Mouse (Mus musculus): ENCODE results near the gene Ppa2. TPM values are rescaled to one million over a fixed set of nuclear protein-coding genes. Genes with fewer than 3 reads are reported as not detected.

The Ppa2 gene
- polyA plus RNA-seq, 1 experiment from 2014 or later = 95.6 TPM

- no peak overlapping the region for H3K9ac ChIP-seq
- no peak overlapping the region for H3K27ac ChIP-seq
- 0 out of 2 replicates have a peak, but pooled peaks cover 3% of the 10 kb centered on the region for H3K4me1 ChIP-seq
- H3K27me3 ChIP-seq (replicated peaks) = no peaks in the 10 kb centered on the region
- H3K4me3 ChIP-seq (replicated peaks) = no peak overlapping the region
- no peak overlapping the region for H3K4me2 ChIP-seq
- 40% methylated on average over 6 of the region's 6 CpGs for WGBS
- ATAC-seq (ENCODE audit: insufficient read depth, low FRiP score, low read depth) = no peak
- H3K9me3 ChIP-seq = no peaks in the 10 kb centered on the region
- H3K36me3 ChIP-seq = no peaks in the 10 kb centered on the region
These were observed 4.6 kb downstream of the Ppa2 start for GRCm38 (mm10) chr3:133314475-133314874.

DNA sequence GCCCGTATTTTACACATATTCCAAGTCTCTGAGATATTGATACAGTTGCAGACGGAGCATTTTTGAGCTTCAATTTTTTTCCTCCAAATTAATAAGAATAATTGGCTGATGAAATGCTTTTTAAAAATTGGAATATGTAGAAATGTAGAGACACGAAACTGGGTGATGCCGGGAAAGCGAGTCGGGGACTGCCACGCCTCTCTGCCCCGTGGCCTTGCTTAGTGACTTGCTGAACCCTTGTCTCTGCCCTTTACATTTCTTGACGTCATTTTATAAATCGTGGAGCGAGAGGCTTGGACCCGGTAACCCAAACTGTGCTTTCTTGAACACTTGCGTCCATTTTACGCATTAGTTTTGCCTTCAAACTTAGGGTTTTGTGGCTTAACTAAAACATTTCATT lies 5.1 kb downstream of the Ppa2 start:
- Histone ChIP-seq H3K27ac (no peak overlapping the region), H3K4me1 (no peaks in the 10 kb centered on the region), H3K9ac (no peak overlapping the region), H3K9me3 (no peaks in the 10 kb centered on the region), H3K4me3 (replicated peaks) (no peak overlapping the region), H3K36me3 (no peaks in the 10 kb centered on the region), H3K27me3 (replicated peaks) (no peaks in the 10 kb centered on the region), H3K4me2 (no peak overlapping the region)
- no peak for ATAC-seq (ENCODE audit: insufficient read depth, low FRiP score, low read depth)
- WGBS = 94% methylated on average over 14 of the region's 14 CpGs

- H3K4me2 ChIP-seq = no peak overlapping the region
- no peak overlapping the region for H3K27ac ChIP-seq
- H3K9ac ChIP-seq = no peak overlapping the region
- WGBS = 88% methylated on average over 8 of the region's 8 CpGs
- no peak overlapping the region for H3K4me3 ChIP-seq (replicated peaks)
- H3K36me3 ChIP-seq = no peaks in the 10 kb centered on the region
- ATAC-seq (ENCODE audit: insufficient read depth, low FRiP score, low read depth) = no peak
- no peaks in the 10 kb centered on the region for H3K27me3 ChIP-seq (replicated peaks)
- H3K4me1 ChIP-seq = no peaks in the 10 kb centered on the region
- no peaks in the 10 kb centered on the region for H3K9me3 ChIP-seq
These were observed 5.7 kb downstream of the Ppa2 start for GRCm38 (mm10) chr3:133315647-133316046.

- Histone ChIP-seq H3K27me3 (replicated peaks) (no peaks in the 10 kb centered on the region), H3K9ac (no peak overlapping the region), H3K27ac (no peak overlapping the region), H3K36me3 (no peaks in the 10 kb centered on the region), H3K4me3 (replicated peaks) (no peak overlapping the region), H3K4me1 (no peaks in the 10 kb centered on the region), H3K4me2 (no peak overlapping the region), H3K9me3 (no peaks in the 10 kb centered on the region)
- WGBS = 92% methylated on average over 4 of the region's 4 CpGs
- no peak for ATAC-seq (ENCODE audit: insufficient read depth, low FRiP score, low read depth)
These were observed 7.9 kb downstream of the Ppa2 start for GRCm38 (mm10) chr3:133317845-133318244.

DNA sequence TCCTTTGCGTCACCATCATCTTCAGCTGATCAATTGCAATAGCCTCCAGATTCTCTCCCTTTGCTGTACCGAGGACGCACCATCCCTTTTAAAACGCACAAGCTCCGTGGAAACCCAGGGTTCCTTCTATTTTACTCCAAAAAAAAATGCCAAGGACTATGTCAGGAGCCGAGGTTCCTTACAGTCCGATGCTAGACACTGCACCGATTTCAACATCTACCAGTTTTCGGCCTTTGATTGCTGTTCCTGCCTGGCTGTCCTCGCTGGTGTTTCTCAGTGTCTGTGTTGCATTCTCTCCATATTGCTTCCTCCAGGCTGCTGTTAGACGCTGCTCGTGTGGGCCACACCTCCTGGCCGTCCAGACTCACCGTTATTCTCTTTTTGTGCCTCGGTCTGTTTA lies 8.7 kb downstream of the Ppa2 start:
- 54% methylated on average over 15 of the region's 15 CpGs for WGBS
- H3K9me3 ChIP-seq = no peaks in the 10 kb centered on the region

GRCm38 (mm10) chr3:133319795-133320194 lies 9.9 kb downstream of the Ppa2 start:
- no peaks in the 10 kb centered on the region for H3K4me1 ChIP-seq
- 82% methylated on average over 7 of the region's 7 CpGs for WGBS
- H3K27ac ChIP-seq = no peak overlapping the region
- H3K36me3 ChIP-seq = no peaks in the 10 kb centered on the region
- ATAC-seq (ENCODE audit: insufficient read depth, low FRiP score, low read depth) = no peak
- H3K9ac ChIP-seq = no peak overlapping the region
- H3K4me2 ChIP-seq = no peak overlapping the region
- H3K9me3 ChIP-seq = no peaks in the 10 kb centered on the region
- no peak overlapping the region for H3K4me3 ChIP-seq (replicated peaks)
- H3K27me3 ChIP-seq (replicated peaks) = no peaks in the 10 kb centered on the region

More for the DNA sequence above, 8.7 kb downstream of the Ppa2 start:
- no peaks in the 10 kb centered on the region for H3K36me3 ChIP-seq
- H3K4me1 ChIP-seq = no peaks in the 10 kb centered on the region
- no peak overlapping the region for H3K27ac ChIP-seq
- H3K4me2 ChIP-seq = no peak overlapping the region
- no peak overlapping the region for H3K4me3 ChIP-seq (replicated peaks)
- no peaks in the 10 kb centered on the region for H3K27me3 ChIP-seq (replicated peaks)
- no peak for ATAC-seq (ENCODE audit: insufficient read depth, low FRiP score, low read depth)
- H3K9ac ChIP-seq = no peak overlapping the region

DNA sequence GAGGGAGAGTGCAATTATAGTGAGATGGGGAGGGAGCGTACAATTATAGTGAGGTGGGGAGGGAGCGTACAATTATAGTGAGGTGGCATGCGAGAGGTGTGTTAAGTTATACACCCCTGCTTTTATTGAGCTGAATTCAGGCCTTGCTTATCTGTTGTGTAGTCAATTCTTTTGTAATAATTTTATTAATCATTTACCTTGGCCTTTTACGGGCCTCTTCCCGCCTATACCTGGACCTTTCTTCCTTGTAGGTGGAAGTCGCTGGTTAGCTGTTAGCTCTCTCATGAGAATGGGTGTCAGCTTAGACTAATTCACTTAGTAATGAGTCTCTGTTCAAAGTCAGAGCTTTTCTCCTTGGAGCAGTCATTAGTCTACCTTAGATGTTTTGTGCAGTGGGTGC lies 10.4 kb downstream of the Ppa2 start:
- Histone ChIP-seq H3K27me3 (replicated peaks) (no peaks in the 10 kb centered on the region), H3K4me3 (replicated peaks) (no peak overlapping the region), H3K4me1 (no peaks in the 10 kb centered on the region), H3K9ac (no peak overlapping the region), H3K9me3 (no peaks in the 10 kb centered on the region), H3K27ac (no peak overlapping the region), H3K36me3 (no peaks in the 10 kb centered on the region), H3K4me2 (no peak overlapping the region)
- WGBS = 79% methylated on average over 6 of the region's 6 CpGs
- ATAC-seq (ENCODE audit: insufficient read depth, low FRiP score, low read depth) = peak; percentile 60; the same call in 1 of the 2 replicates

DNA sequence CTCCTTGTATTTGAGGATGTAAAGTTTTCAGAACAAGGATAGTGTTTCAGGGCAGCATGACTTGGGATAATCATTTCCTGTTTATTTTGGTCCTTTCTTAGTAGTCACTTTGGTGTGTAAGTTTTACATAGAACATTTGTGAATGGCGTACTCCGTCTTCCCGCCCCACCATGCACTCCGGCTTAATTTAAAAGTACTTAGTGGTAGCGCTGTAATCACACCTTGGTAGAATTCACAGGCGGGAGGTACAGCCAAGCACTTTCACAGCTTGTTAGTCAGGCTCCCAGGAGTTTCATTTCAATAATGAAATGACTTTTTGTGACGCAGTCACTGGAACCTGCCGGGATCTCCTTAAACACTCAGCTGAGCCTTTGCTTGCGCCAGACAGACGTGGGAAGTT lies 12.0 kb downstream of the Ppa2 start:
- Histone ChIP-seq H3K9ac (no peak overlapping the region), H3K27me3 (replicated peaks) (no peaks in the 10 kb centered on the region), H3K4me1 (no peaks in the 10 kb centered on the region), H3K27ac (no peak overlapping the region), H3K36me3 (no peaks in the 10 kb centered on the region), H3K4me2 (no peak overlapping the region), H3K4me3 (replicated peaks) (no peak overlapping the region), H3K9me3 (no peaks in the 10 kb centered on the region)
- 89% methylated on average over 10 of the region's 10 CpGs for WGBS
- no peak for ATAC-seq (ENCODE audit: insufficient read depth, low FRiP score, low read depth)

DNA sequence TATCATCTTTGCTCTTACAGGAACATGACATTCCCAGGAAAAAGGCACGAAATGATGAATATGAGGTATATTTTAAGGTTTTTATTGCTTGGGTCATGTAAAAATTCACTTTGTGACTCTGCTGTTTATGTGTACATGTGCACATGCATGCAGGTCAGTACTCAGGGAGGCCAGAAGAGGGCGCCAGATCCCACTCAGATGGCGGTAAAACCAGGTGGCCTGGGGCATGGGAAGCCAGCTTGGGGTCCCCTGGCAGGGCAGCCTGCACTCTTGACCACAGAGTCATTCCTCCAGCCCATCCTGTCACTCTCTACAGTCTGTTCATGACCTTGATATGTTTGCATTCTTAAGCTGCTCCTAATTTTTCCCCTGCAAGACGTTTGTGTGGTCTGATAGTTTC lies 12.6 kb downstream of the Ppa2 start:
- H3K36me3 ChIP-seq = no peaks in the 10 kb centered on the region
- H3K9me3 ChIP-seq = no peaks in the 10 kb centered on the region
- H3K27me3 ChIP-seq (replicated peaks) = no peaks in the 10 kb centered on the region
- H3K9ac ChIP-seq = no peak overlapping the region
- WGBS = 73% methylated on average over 4 of the region's 4 CpGs
- no peak overlapping the region for H3K4me3 ChIP-seq (replicated peaks)
- H3K4me1 ChIP-seq = no peaks in the 10 kb centered on the region
- no peak overlapping the region for H3K4me2 ChIP-seq
- no peak for ATAC-seq (ENCODE audit: insufficient read depth, low FRiP score, low read depth)
- no peak overlapping the region for H3K27ac ChIP-seq

GRCm38 (mm10) chr3:133325135-133325534 lies 15.2 kb downstream of the Ppa2 start:
- 67% methylated on average over 5 of the region's 5 CpGs for WGBS
- no peak overlapping the region for H3K4me2 ChIP-seq
- no peaks in the 10 kb centered on the region for H3K4me1 ChIP-seq
- H3K4me3 ChIP-seq (replicated peaks) = no peak overlapping the region
- no peak overlapping the region for H3K9ac ChIP-seq
- H3K36me3 ChIP-seq = no peaks in the 10 kb centered on the region
- ATAC-seq (ENCODE audit: insufficient read depth, low FRiP score, low read depth) = no peak
- no peaks in the 10 kb centered on the region for H3K9me3 ChIP-seq
- no peaks in the 10 kb centered on the region for H3K27me3 ChIP-seq (replicated peaks)
- H3K27ac ChIP-seq = no peak overlapping the region

GRCm38 (mm10) chr3:133328551-133328950 lies 18.6 kb downstream of the Ppa2 start:
- no peak for ATAC-seq (ENCODE audit: insufficient read depth, low FRiP score, low read depth)

DNA sequence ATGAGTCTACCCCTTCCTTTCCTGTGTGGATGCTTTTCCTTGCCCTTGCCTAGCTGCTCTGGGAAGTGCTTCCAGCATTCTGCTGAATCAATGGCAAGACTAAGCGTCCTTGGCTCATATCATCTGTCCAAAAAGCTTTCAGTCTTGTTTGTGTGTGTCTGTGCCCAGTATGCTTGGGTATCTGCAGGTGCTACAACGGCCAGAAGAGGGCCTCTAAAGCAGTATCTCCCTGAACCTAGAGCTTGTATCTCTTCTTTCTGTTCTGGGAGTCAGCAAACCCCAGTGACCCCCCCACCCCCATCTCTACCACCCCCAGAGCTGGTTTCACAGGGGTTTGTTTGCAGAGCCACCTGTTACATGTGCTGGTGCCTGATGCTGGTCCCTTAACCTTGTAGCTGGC lies 19.5 kb downstream of the Ppa2 start:
- Histone ChIP-seq H3K4me2 (no peak overlapping the region), H3K4me1 (no peaks in the 10 kb centered on the region), H3K4me3 (replicated peaks) (no peak overlapping the region), H3K27ac (no peak overlapping the region), H3K9ac (no peak overlapping the region), H3K27me3 (replicated peaks) (no peaks in the 10 kb centered on the region), H3K36me3 (no peaks in the 10 kb centered on the region), H3K9me3 (no peaks in the 10 kb centered on the region)
- no peak for ATAC-seq (ENCODE audit: insufficient read depth, low FRiP score, low read depth)
- 88% methylated on average over 2 of the region's 2 CpGs for WGBS

More at GRCm38 (mm10) chr3:133328551-133328950, 18.6 kb downstream of the Ppa2 start:
- Histone ChIP-seq H3K4me3 (replicated peaks) (no peak overlapping the region), H3K4me2 (no peak overlapping the region), H3K27me3 (replicated peaks) (no peaks in the 10 kb centered on the region), H3K4me1 (no peaks in the 10 kb centered on the region), H3K27ac (no peak overlapping the region), H3K36me3 (no peaks in the 10 kb centered on the region), H3K9me3 (no peaks in the 10 kb centered on the region), H3K9ac (no peak overlapping the region)
- 86% methylated on average over 13 of the region's 13 CpGs for WGBS

DNA sequence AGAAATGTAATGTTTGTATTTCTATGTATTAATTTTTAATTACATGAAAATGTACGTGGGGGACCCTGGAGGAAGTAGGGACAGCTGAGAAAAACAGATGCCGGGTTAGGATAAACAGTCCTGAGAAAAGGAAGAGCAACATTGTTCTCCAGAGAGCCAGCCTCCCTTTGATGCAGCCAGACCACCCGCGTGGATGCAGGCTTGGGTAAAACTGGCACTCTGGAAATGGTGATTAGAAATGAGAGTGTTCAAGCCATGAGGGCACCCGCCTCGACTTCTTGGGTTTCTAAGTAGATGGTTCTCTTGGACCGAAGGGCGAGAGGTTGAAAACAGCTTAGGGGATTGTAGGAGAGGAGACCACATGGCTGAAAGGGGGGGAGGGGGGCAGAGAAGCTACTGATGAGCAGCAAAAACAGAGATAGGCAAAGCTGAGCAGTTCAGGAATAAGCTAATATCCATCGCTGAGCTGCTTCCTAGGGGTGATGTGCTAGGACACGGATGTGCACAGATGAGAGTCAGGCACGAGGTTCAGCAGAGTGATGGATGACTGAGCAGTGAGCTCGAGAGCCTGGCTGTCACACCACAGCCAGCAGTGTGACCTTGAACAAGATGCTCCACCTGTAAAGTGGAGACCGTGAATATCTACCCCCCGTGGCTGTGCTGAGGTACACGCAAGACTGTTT lies 21.4 kb downstream of the Ppa2 start:
- H3K27ac ChIP-seq = no peak overlapping the region
- H3K4me1 ChIP-seq = no peaks in the 10 kb centered on the region
- no peaks in the 10 kb centered on the region for H3K27me3 ChIP-seq (replicated peaks)
- WGBS = 45% methylated on average over 15 of the region's 15 CpGs
- no peak for ATAC-seq (ENCODE audit: insufficient read depth, low FRiP score, low read depth)
- H3K4me3 ChIP-seq (replicated peaks) = no peak overlapping the region
- no peaks in the 10 kb centered on the region for H3K36me3 ChIP-seq
- H3K9me3 ChIP-seq = no peaks in the 10 kb centered on the region
- no peak overlapping the region for H3K9ac ChIP-seq
- no peak overlapping the region for H3K4me2 ChIP-seq
